Mouse (Mus musculus): Measurements from ENCODE around the gene Arhgap15. TPM values are rescaled to one million over a fixed set of nuclear protein-coding genes. Genes with fewer than 3 reads are reported as not detected.

Gene Arhgap15
- polyA plus RNA-seq, 1 experiment from 2014 or later, result 7.4 TPM

DNA sequence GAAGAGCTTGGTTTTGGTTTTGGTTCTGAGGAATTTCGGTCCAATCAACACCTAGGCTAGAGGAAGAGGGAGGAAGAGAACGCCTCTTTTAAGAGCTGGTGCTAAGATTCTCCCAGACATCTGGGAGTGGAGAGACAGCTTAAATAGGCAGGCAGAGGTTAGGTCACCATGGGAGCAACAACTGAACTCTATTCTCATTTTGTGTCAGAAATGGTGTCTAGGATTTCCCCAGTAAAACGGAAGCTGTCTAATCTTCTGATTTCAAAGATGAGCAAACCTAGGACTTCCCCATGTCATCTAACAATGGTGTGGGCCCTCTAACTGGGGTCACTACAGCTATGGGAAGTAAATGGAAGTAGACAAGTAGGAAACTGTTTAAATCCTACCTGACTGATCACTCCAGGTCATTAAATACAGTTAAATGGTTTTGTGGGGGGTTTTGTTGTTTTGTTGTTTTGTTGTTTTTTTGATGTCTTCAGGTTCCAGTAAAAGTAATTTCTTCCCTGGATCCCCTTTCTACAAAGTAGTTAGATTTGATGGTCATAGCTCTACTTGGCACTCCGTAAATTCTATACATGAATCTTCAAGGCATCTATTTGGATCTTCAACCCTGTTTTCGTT is 596.8 kb downstream of the Arhgap15 start:
- Histone ChIP-seq H3K27ac (ENCODE audit: low read depth, low read length) (no peak overlapping the region), H3K9ac (ENCODE audit: low read depth, low read length) (no peak overlapping the region), H3K9me3 (ENCODE audit: control insufficient read depth, low read length) (no peaks in the 10 kb centered on the region), H3K4me2 (no peak overlapping the region), H3K36me3 (ENCODE audit: control insufficient read depth, insufficient read depth, low read length) (no peaks in the 10 kb centered on the region), H3K4me3 (ENCODE audit: low read depth, low read length) (no peak overlapping the region), H3K27me3 (replicated peaks; ENCODE audit: control insufficient read depth, insufficient read depth, low read length) (no peaks in the 10 kb centered on the region), H3K4me1 (replicated peaks; ENCODE audit: control insufficient read depth, insufficient read depth, low read length) (no peaks in the 10 kb centered on the region)
- WGBS, result 83% methylated on average over 5 of the region's 5 CpGs
- no peak for ATAC-seq (replicated peaks; ENCODE audit: low FRiP score)
- DNase-seq (ENCODE audit: low spot score), result no peak

DNA sequence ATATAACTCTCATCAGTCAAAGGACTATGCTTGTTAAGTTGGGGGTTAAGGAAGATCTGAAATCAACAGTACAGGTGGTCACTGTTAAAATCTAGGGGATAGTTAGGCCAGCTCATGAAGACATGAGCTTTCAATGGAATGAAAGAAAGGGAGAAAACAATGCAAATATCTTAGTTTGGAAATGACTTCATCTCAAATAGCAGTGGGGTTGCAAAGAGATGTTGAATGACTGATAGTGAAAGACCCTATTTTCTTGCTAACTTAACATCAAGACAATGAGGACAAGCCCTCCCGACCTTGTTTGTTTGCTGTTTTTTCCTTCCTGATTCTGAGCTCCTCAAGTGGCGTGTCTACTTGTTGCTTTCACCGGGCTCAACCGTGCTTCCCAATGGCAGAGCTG is 597.6 kb downstream of the Arhgap15 start:
- H3K4me2 ChIP-seq, result no peak overlapping the region
- no peak overlapping the region for H3K27ac ChIP-seq (ENCODE audit: low read depth, low read length)
- no peaks in the 10 kb centered on the region for H3K36me3 ChIP-seq (ENCODE audit: control insufficient read depth, insufficient read depth, low read length)
- no peak overlapping the region for H3K9ac ChIP-seq (ENCODE audit: low read depth, low read length)
- H3K4me1 ChIP-seq (replicated peaks; ENCODE audit: control insufficient read depth, insufficient read depth, low read length), result no peaks in the 10 kb centered on the region
- ATAC-seq (replicated peaks; ENCODE audit: low FRiP score) (no peak), DNase-seq (ENCODE audit: low spot score) (no peak)
- H3K27me3 ChIP-seq (replicated peaks; ENCODE audit: control insufficient read depth, insufficient read depth, low read length), result no peaks in the 10 kb centered on the region
- no peaks in the 10 kb centered on the region for H3K9me3 ChIP-seq (ENCODE audit: control insufficient read depth, low read length)
- 85% methylated on average over 4 of the region's 4 CpGs for WGBS
- no peak overlapping the region for H3K4me3 ChIP-seq (ENCODE audit: low read depth, low read length)

DNA sequence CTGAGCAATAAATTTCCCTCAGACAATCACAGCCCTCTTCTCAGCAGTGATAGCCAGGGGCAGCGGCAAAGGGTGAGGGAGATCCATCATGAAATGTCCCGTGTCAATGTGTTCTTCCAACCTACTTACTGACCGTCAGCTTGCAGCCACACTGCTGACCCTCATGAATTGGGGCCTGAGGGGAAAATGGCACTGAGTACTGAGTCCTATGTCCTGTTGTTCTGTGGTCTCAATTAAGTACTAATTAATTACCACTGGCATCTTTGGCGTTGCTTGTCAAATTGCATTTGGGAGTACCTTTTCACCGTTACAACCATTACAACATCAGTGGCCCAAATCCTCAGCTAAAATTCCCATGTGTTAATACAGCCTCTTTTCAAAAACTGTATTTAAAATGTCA is 599.2 kb downstream of the Arhgap15 start:
- Histone ChIP-seq H3K36me3 (ENCODE audit: control insufficient read depth, insufficient read depth, low read length) (no peaks in the 10 kb centered on the region), H3K9me3 (ENCODE audit: control insufficient read depth, low read length) (no peaks in the 10 kb centered on the region), H3K9ac (ENCODE audit: low read depth, low read length) (no peak overlapping the region), H3K4me2 (no peak overlapping the region), H3K4me3 (ENCODE audit: low read depth, low read length) (no peak overlapping the region), H3K27me3 (replicated peaks; ENCODE audit: control insufficient read depth, insufficient read depth, low read length) (no peaks in the 10 kb centered on the region), H3K4me1 (replicated peaks; ENCODE audit: control insufficient read depth, insufficient read depth, low read length) (no peaks in the 10 kb centered on the region), H3K27ac (ENCODE audit: low read depth, low read length) (no peak overlapping the region)
- no peak for ATAC-seq (replicated peaks; ENCODE audit: low FRiP score)
- 73% methylated on average over 5 of the region's 5 CpGs for WGBS
- DNase-seq (ENCODE audit: low spot score), result no peak

DNA sequence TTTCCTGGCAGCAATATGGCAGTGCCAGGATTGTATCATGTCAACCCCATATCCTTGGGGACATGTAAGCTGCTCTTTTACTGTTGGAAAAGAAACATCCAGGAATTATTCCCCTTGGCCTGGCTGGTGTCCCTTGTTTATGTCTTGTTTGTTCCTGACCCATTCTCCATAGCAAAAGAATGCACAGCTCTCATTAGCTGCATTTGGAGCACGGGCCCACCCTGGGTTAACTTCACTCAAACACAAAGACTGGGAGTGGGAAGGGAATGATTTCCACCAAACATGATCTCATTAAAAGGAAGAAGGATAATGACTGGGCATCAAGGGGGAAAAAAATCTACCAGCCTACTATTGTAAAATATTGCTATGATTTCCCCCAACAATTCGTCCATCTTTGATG is 600.5 kb downstream of the Arhgap15 start:
- ATAC-seq (replicated peaks; ENCODE audit: low FRiP score), result no peak
- H3K4me3 ChIP-seq (ENCODE audit: low read depth, low read length), result no peak overlapping the region
- H3K9ac ChIP-seq (ENCODE audit: low read depth, low read length), result no peak overlapping the region
- DNase-seq (ENCODE audit: low spot score), result no peak
- H3K36me3 ChIP-seq (ENCODE audit: control insufficient read depth, insufficient read depth, low read length), result no peaks in the 10 kb centered on the region
- H3K27me3 ChIP-seq (replicated peaks; ENCODE audit: control insufficient read depth, insufficient read depth, low read length), result no peaks in the 10 kb centered on the region
- H3K27ac ChIP-seq (ENCODE audit: low read depth, low read length), result no peak overlapping the region
- no peaks in the 10 kb centered on the region for H3K4me1 ChIP-seq (replicated peaks; ENCODE audit: control insufficient read depth, insufficient read depth, low read length)
- 80% methylated on average over 2 of the region's 2 CpGs for WGBS
- no peak overlapping the region for H3K4me2 ChIP-seq
- no peaks in the 10 kb centered on the region for H3K9me3 ChIP-seq (ENCODE audit: control insufficient read depth, low read length)

DNA sequence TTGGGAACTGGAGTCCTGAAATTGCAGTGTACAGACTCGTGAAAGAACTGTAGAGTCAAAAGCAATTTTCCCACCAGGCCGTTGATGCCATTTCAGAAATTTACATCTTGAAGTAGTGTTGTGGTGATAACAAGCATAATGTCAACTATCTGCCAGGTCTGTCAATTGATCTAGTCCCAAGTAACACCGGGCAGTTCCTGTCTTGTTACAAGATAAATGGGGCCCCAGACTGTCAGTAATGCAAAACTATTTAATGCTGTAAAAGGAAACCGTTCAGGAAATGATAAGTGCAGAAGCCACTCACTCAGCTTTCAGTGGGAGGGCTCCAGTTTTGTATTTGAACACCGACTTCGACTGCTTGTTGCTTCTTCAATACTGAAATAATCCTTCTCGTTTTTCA is 604.3 kb downstream of the Arhgap15 start:
- Histone ChIP-seq H3K4me1 (replicated peaks; ENCODE audit: control insufficient read depth, insufficient read depth, low read length) (no peaks in the 10 kb centered on the region), H3K4me2 (no peak overlapping the region), H3K4me3 (ENCODE audit: low read depth, low read length) (no peak overlapping the region), H3K9me3 (ENCODE audit: control insufficient read depth, low read length) (no peaks in the 10 kb centered on the region), H3K27ac (ENCODE audit: low read depth, low read length) (no peak overlapping the region), H3K27me3 (replicated peaks; ENCODE audit: control insufficient read depth, insufficient read depth, low read length) (no peaks in the 10 kb centered on the region), H3K36me3 (ENCODE audit: control insufficient read depth, insufficient read depth, low read length) (no peaks in the 10 kb centered on the region), H3K9ac (ENCODE audit: low read depth, low read length) (no peak overlapping the region)
- WGBS, result 26% methylated on average over 7 of the region's 7 CpGs
- DNase-seq (ENCODE audit: low spot score), result no peak
- ATAC-seq (replicated peaks; ENCODE audit: low FRiP score), result peak; percentile 76

DNA sequence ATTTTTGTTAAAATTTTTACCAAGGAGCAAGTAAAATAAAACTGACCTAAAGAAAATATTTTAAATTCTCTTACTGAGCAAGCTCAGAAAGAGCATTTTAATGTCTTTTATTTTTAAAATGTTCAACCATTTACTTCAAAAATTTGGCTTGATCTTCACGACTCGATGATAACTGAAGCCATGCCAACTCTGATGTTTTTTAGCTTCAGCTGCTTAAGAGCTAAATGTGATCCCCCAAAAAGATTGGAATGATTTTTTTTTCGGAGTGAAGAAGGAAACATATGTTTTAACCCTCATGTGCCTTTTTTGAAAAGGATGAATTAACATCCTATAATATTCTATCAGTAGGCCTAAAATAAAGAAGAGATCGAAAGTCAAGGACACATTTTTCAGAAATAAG is 605.0 kb downstream of the Arhgap15 start:
- H3K9me3 ChIP-seq (ENCODE audit: control insufficient read depth, low read length), result no peaks in the 10 kb centered on the region
- no peak overlapping the region for H3K4me3 ChIP-seq (ENCODE audit: low read depth, low read length)
- DNase-seq (ENCODE audit: low spot score), result no peak
- no peaks in the 10 kb centered on the region for H3K36me3 ChIP-seq (ENCODE audit: control insufficient read depth, insufficient read depth, low read length)
- no peak overlapping the region for H3K9ac ChIP-seq (ENCODE audit: low read depth, low read length)
- no peak for ATAC-seq (replicated peaks; ENCODE audit: low FRiP score)
- no peak overlapping the region for H3K27ac ChIP-seq (ENCODE audit: low read depth, low read length)
- WGBS, result 84% methylated on average over 4 of the region's 4 CpGs
- H3K27me3 ChIP-seq (replicated peaks; ENCODE audit: control insufficient read depth, insufficient read depth, low read length), result no peaks in the 10 kb centered on the region
- H3K4me2 ChIP-seq, result no peak overlapping the region
- H3K4me1 ChIP-seq (replicated peaks; ENCODE audit: control insufficient read depth, insufficient read depth, low read length), result no peaks in the 10 kb centered on the region

DNA sequence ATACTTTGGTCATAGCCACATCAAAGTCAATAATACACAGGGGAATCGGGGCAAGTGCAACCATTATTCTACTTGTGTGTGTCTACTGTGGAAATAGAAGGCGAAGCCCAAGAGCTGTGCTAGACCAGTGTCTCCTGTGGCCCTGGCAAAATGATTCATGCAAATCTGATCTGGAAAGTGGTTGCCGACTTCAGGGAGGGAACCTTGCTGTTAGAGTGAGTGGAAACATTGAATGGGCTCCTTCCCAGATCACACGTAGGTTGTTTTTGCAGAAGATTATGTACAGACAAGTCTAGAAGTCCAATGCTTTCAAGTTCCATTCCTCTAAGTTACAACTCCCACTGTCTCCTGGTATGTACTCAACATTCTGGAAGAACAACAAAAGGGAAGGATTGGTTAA is 606.2 kb downstream of the Arhgap15 start:
- no peak overlapping the region for H3K27ac ChIP-seq (ENCODE audit: low read depth, low read length)
- no peaks in the 10 kb centered on the region for H3K27me3 ChIP-seq (replicated peaks; ENCODE audit: control insufficient read depth, insufficient read depth, low read length)
- H3K4me3 ChIP-seq (ENCODE audit: low read depth, low read length), result no peak overlapping the region
- ATAC-seq (replicated peaks; ENCODE audit: low FRiP score), result no peak
- no peak overlapping the region for H3K9ac ChIP-seq (ENCODE audit: low read depth, low read length)
- H3K36me3 ChIP-seq (ENCODE audit: control insufficient read depth, insufficient read depth, low read length), result no peaks in the 10 kb centered on the region
- no peaks in the 10 kb centered on the region for H3K9me3 ChIP-seq (ENCODE audit: control insufficient read depth, low read length)
- H3K4me1 ChIP-seq (replicated peaks; ENCODE audit: control insufficient read depth, insufficient read depth, low read length), result no peaks in the 10 kb centered on the region
- WGBS, result 87% methylated on average over 4 of the region's 4 CpGs
- no peak for DNase-seq (ENCODE audit: low spot score)
- no peak overlapping the region for H3K4me2 ChIP-seq

DNA sequence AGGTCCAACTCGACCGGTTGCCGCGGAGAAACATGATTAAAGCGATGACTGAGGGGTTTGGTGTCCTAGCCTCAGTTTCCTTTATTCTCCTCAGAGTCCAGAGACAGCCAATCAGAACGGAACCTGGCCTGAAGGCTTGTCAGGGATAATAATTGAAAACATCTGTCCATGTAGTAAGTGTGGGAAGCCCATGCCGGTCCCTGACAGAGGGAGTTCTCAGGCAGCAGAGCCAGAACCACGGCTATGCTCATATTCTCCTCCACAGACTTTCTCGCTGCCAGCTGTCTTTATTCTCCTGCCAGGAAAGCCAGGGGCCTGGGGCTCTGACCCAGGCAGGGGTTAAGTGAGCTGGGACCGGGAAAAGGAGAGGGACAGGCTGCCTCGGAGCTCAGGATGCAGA is 606.7 kb downstream of the Arhgap15 start:
- Histone ChIP-seq H3K27ac (ENCODE audit: low read depth, low read length) (no peak overlapping the region), H3K36me3 (ENCODE audit: control insufficient read depth, insufficient read depth, low read length) (no peaks in the 10 kb centered on the region)

DNA sequence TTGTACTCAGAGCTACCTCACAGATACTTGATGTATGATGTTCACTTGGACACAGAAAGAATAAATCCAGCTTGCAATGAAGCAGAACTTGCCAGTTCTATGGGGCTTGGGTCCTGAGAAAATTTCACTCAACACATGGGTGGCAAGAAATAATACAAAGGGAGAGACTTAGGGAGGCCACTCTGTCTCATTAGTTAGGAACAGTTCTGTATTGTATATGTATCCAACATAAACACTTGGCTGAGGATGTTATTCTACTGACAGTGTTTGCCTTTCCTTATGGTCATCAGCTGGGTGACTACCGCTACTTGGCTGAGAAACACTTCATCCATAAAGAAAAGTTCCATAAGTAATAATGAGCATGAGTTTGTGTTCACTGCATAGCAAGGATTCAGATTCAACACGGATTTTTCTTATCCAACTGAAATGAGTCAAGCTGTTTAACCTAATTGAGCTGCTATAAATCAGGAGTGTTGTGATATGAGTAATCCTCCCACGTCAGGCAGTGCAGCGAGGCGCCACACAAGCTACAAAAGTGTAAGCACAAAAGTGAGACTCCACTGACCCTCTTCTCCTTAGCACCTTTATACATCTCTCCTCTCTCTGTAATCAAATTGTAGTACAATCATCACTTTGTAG is 607.7 kb downstream of the Arhgap15 start:
- Histone ChIP-seq H3K9me3 (ENCODE audit: control insufficient read depth, low read length) (no peaks in the 10 kb centered on the region), H3K4me3 (ENCODE audit: low read depth, low read length) (no peak overlapping the region), H3K27ac (ENCODE audit: low read depth, low read length) (no peak overlapping the region), H3K4me1 (replicated peaks; ENCODE audit: control insufficient read depth, insufficient read depth, low read length) (no peaks in the 10 kb centered on the region), H3K36me3 (ENCODE audit: control insufficient read depth, insufficient read depth, low read length) (no peaks in the 10 kb centered on the region), H3K9ac (ENCODE audit: low read depth, low read length) (no peak overlapping the region), H3K4me2 (no peak overlapping the region), H3K27me3 (replicated peaks; ENCODE audit: control insufficient read depth, insufficient read depth, low read length) (no peaks in the 10 kb centered on the region)
- ATAC-seq (replicated peaks; ENCODE audit: low FRiP score), result no peak
- DNase-seq (ENCODE audit: low spot score), result no peak
- WGBS, result 76% methylated on average over 5 of the region's 5 CpGs

More for the DNA sequence above, 606.7 kb downstream of the Arhgap15 start:
- no peaks in the 10 kb centered on the region for H3K9me3 ChIP-seq (ENCODE audit: control insufficient read depth, low read length)
- H3K4me3 ChIP-seq (ENCODE audit: low read depth, low read length), result no peak overlapping the region
- H3K9ac ChIP-seq (ENCODE audit: low read depth, low read length), result no peak overlapping the region
- no peaks in the 10 kb centered on the region for H3K27me3 ChIP-seq (replicated peaks; ENCODE audit: control insufficient read depth, insufficient read depth, low read length)
- DNase-seq (ENCODE audit: low spot score) (no peak), ATAC-seq (replicated peaks; ENCODE audit: low FRiP score) (no peak)
- no peak overlapping the region for H3K4me2 ChIP-seq
- H3K4me1 ChIP-seq (replicated peaks; ENCODE audit: control insufficient read depth, insufficient read depth, low read length), result no peaks in the 10 kb centered on the region
- WGBS, result 74% methylated on average over 11 of the region's 11 CpGs
